Mouse (Mus musculus): ENCODE measurements at regions not wholly inside any gene's neighbourhood (a gene's known extent, or its start where the extent isn't known, plus 50 kb on each side); places are given as distances from the start of the nearest gene placed in this dataset.
"Not testable (repeated sequence)": the region's sequence is repeated elsewhere in the genome, so short reads cannot be mapped to it uniquely, and the experiment has no call there.

GRCm38 (mm10) chr4:131432591-131433177 is 405.4 kb downstream of the Ptpru start:
- DNase-seq: no peak

GRCm38 (mm10) chr4:131435222-131435621 is 402.9 kb downstream of the Ptpru start:
- DNase-seq: no peak

- DNase-seq: no peak
These were observed 399.7 kb downstream of the Ptpru start for GRCm38 (mm10) chr4:131438403-131438802.

GRCm38 (mm10) chr4:131438883-131439282 is 399.2 kb downstream of the Ptpru start:
- DNase-seq: no peak

GRCm38 (mm10) chr4:131440845-131441244 is 397.2 kb downstream of the Ptpru start:
- DNase-seq: no peak

- DNase-seq: no peak
These were observed 394.6 kb downstream of the Ptpru start for GRCm38 (mm10) chr4:131443518-131443917.

GRCm38 (mm10) chr4:131450296-131450695 is 387.8 kb downstream of the Ptpru start:
- not testable (repeated sequence) for DNase-seq

GRCm38 (mm10) chr4:131457551-131457950 is 380.5 kb downstream of the Ptpru start:
- no peak for DNase-seq

GRCm38 (mm10) chr4:131459746-131460145 is 378.3 kb downstream of the Ptpru start:
- no peak for DNase-seq

- no peak for DNase-seq
These were observed 376.8 kb downstream of the Ptpru start for GRCm38 (mm10) chr4:131461312-131461711.

- DNase-seq: no peak
These were observed 376.4 kb downstream of the Ptpru start for GRCm38 (mm10) chr4:131461728-131462127.

- DNase-seq: no peak
These were observed 363.1 kb downstream of the Ptpru start for GRCm38 (mm10) chr4:131475023-131475422.

- no peak for DNase-seq
These were observed 359.2 kb downstream of the Ptpru start for GRCm38 (mm10) chr4:131478923-131479322.

- DNase-seq: no peak
These were observed 354.0 kb downstream of the Ptpru start for GRCm38 (mm10) chr4:131483958-131484605.

- DNase-seq: no peak
These were observed 353.4 kb downstream of the Ptpru start for GRCm38 (mm10) chr4:131484607-131485111.

- DNase-seq: no peak
These were observed 352.8 kb downstream of the Ptpru start for GRCm38 (mm10) chr4:131485126-131485825.

- DNase-seq: peak; percentile 79
These were observed 351.3 kb downstream of the Ptpru start for GRCm38 (mm10) chr4:131486821-131487220.

- peak; percentile 39 for DNase-seq
These were observed 349.8 kb downstream of the Ptpru start for GRCm38 (mm10) chr4:131488246-131488645.

GRCm38 (mm10) chr4:131489056-131489455 is 349.0 kb downstream of the Ptpru start:
- DNase-seq: no peak

- no peak for DNase-seq
These were observed 346.1 kb downstream of the Ptpru start for GRCm38 (mm10) chr4:131491960-131492359.

GRCm38 (mm10) chr4:131493726-131494125 is 344.4 kb downstream of the Ptpru start:
- DNase-seq: no peak

GRCm38 (mm10) chr4:131496900-131497299 is 341.2 kb downstream of the Ptpru start:
- no peak for DNase-seq

GRCm38 (mm10) chr4:131500928-131501650 is 337.0 kb downstream of the Ptpru start:
- no peak for DNase-seq

All from cerebellum, adult 11 months (tissue).